Mouse (Mus musculus) megakaryocyte, embryonic 14.5 days (primary cell): ENCODE data around the gene Scrn3.

ENCODE experiments used
- FLI1 ChIP-seq: IDR thresholded peaks from 2 replicates; pipeline ENCODE4 v1.6.1; 2012; ENCODE audit warnings: low read length, inconsistent platforms, mixed read lengths
- GATA1 ChIP-seq: IDR thresholded peaks from 3 replicates; pipeline ENCODE4 v1.6.1; 2012; ENCODE audit warnings: mixed read lengths, low read length, inconsistent platforms, borderline replicate concordance

DNA sequence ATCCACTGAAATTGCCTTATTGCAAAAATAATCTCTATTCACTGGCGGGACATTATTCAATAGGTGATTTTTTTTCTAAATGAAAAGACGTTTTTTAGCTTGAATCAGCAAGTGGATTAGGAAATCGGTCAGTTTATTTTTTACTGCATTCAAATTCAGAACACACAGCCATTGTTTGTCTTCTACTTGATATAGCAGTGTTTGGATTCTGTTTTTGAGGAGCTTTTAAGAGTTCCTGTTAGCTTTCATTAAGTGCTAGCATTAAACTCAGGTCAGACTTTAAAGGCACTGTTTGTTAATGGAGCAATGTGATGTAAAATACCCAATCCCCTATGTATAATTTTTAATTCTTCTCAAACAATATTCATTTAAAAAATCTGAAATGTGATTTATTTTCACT is 13.6 kb upstream of the Scrn3 start:
- TF ChIP-seq FLI1 (no peak), GATA1 (no peak)
